Mouse (Mus musculus): ENCODE results near the gene Cd9. TPM values are rescaled to one million over a fixed set of nuclear protein-coding genes. Genes with fewer than 3 reads are reported as not detected.

Gene Cd9
- polyA plus RNA-seq, 1 experiment = 164 TPM

DNA sequence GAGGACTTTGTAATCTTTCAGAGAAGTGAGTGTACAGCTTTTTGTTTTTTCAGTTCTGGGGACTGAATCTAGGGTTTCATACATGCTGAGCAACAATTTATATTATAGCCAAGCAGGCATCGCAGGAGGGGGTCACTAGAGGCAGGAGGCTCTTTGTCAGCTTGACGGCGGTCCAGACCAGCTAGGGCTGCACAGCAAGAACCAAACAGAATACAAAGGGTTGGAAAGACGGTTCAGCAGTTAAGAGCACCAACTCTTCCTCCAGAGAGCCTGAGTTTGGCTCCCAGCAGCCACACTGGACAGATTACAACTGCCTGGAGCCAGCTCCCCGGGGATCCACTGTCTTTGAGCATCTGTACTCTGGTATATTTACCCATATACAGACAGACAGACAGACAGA is 40.3 kb downstream of the Cd9 start:
- WGBS = 78% methylated on average over 5 of the region's 5 CpGs
- DNase-seq (ENCODE audit: low read depth, low spot score) = no peak

DNA sequence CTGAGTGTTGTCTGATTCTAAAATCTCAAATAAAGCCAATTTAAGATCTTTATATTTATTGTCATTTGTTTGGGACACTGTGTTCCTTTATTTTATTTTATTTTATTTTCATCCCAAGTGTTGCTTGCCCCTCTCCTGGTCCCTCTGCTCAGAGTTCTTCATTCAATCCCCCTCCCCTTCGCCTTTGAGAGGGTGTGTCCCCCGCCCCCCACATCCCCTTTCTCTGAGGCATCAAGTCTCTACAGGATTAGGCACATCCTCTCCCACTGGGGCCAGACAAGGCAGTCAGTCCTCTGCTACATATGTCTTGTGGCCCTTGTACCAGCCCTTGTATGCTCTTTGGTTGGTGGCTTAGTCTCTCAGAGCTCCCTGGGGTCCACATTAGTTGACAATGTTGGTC is 46.9 kb downstream of the Cd9 start:
- no peak for DNase-seq (ENCODE audit: low read depth, low spot score)
- WGBS = 100% methylated on average over 2 of the region's 2 CpGs

DNA sequence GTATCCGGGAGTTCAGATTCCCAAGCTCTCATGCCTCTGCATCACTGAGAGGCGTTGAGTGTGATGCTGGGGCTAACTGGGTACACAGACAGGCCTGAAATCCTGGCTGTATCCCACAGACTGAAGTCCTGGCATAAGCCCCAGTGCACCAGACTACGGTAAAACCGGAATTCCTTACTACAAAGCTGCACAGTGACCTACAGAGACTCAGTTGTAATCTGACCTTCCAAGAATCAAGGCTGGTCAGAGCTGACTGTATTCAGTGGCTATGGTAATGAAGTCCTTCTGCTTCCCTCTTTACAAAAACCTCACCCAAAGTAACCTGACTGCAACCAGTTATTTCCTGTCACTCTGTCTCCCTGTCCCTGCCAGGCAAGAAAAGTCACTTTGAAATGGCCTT is 47.4 kb downstream of the Cd9 start:
- 74% methylated on average over 4 of the region's 4 CpGs for WGBS
- no peak for DNase-seq (ENCODE audit: low read depth, low spot score)

DNA sequence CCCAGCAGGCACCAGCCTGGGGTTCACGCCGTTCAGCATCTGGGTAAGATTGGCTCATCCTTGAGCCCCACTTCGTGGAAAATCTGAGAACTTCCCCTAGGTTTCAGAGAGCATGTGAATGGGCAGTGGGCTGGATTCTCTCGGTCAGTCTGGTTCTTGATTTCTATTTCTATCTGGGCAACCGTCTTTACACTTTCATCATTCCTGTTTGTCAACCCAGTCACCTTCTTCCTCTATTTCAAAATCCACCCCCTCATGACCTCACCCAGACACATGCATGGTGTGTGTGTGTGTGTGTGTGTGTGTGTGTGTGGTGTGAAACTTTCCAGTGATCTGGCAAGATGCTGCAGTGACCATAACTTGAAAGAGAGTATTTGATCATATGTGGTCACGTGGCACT is 49.2 kb downstream of the Cd9 start:
- WGBS = 85% methylated on average over 6 of the region's 6 CpGs
- no peak for DNase-seq (ENCODE audit: low read depth, low spot score)

DNA sequence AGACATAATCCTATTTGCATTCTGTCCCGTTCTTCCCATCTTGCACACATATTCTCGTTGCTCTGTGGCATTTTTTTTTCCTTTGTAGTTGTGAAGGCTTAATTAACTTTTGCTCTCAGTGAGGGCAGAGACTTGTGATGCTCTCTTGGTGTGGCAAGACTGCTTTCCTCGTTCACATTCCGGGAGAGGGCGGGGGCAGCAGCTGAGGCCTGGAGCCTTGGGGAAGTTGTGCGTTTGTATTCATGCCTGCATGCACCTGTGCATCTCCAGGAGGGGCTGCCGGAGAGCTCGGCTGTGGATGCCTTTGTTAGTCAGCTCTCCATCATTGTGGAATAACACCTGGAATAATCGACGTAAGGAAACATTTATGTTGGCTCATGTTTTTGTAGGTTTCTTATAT is 52.0 kb downstream of the Cd9 start:
- DNase-seq (ENCODE audit: low read depth, low spot score) = no peak
- 40% methylated on average over 10 of the region's 10 CpGs for WGBS

DNA sequence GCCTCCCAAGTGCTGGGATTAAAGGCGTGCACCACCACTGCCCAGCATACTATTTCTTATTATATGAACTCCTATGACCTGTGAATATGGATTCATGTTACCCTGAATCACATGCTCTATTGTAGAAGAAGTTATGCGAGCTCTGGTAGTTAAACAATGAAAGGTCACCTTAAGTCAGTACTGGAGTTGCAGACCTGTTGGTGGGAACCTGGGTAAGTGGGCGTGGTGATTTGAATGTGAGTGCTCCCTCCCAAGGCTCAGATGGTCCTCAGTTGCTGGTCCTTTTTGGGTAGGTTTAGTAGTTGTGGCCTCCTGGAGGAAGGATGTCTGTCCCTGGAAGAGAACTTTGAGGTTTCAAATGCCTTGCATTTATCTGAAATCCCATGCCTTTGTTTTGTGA is 57.8 kb downstream of the Cd9 start:
- 86% methylated on average over 3 of the region's 3 CpGs for WGBS
- DNase-seq (ENCODE audit: low read depth, low spot score) = no peak

DNA sequence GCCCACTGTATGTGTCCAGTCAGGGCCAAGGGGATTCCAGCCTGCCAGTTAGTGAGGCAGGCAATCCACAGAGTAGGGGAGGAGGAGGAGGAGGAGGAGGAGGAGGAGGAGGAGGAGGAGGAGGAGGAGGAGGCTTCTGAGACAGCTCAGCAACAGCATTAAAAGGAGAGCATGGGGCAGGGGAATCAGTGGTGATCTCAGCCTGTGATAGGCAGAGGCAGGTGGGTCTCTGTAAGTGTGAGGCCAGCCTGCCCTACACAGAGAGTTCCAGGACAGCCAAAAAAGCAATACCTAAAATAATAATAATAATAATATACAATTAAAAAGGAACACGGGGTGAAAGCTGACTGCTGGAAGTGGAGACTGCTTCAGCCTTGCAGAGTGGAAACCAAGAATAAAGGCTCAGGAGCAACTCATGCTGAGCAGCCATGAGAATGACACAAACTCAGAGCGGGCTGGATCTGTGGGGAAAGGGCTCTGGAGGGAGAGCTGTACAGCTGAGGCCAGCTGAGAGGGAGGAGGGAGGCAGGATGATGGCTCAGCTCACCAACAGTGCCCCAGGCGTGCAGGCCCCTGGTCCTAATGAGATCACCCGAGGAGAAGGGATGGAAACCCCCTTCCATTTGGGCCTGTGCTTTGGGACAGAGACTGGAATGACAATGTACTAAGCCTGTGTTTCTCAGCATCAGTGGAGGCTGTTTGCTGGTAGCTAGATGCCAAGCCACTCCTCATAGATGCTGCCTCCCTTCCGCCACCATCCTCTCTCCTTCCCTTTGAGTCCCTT is 59.7 kb downstream of the Cd9 start:
- 82% methylated on average over 5 of the region's 5 CpGs for WGBS
- no peak for DNase-seq (ENCODE audit: low read depth, low spot score)

DNA sequence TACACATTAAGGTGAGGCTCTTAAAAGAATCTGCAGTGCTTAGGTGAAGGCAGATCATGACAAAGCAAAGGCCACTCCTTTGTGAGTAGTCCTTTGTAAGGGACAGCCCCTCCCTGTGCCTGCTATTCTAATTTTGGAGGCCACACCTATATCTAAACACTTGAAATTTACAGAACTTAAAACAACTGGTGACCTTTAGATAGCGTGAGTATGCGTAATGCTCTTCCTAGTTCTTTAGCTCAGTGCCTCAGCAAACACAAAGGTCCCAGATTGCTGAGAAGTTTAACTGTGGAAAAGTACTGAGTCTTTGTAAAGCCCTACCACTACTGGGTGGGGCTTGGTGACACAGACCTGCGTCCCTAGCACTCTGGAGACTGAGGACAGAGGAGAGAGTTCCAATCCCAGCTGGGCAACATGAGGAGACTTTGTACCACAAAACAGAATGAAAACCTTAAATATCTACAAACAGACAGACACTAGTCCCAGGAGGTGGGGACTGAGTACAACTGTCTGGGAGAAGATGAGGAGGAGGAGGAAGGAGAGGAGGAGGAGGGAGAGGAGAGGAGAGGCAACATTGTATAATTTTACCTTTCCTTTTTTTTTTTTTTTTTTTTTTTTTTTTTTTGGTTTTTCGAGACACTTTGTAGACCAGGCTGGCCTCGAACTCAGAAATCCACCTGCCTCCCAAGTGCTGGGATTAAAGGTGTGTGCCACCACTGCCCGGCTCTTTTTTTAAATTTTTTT is 60.7 kb downstream of the Cd9 start:
- peak; percentile 82 for DNase-seq (ENCODE audit: low read depth, low spot score)
- WGBS = 45% methylated on average over 6 of the region's 6 CpGs

DNA sequence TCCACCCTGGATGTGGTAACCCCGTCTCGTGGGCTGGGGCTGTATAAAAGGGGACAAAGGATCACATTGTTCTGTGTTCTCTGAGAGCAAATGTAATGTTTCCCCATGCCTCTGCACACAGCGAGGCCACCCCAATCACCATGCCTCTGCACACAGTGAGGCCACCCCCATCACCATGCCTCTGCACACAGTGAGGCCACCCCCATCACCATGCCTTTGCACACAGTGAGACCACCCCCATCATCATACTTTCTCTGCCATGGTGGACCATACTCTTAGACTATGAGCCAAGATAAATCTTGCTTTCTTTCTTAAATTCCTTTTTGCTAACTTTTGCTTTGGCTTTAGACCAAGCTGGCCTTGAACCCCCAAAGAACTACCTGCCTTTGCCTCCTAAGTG is 61.3 kb downstream of the Cd9 start:
- WGBS = 24% methylated on average over 3 of the region's 3 CpGs
- DNase-seq (ENCODE audit: low read depth, low spot score) = no peak

DNA sequence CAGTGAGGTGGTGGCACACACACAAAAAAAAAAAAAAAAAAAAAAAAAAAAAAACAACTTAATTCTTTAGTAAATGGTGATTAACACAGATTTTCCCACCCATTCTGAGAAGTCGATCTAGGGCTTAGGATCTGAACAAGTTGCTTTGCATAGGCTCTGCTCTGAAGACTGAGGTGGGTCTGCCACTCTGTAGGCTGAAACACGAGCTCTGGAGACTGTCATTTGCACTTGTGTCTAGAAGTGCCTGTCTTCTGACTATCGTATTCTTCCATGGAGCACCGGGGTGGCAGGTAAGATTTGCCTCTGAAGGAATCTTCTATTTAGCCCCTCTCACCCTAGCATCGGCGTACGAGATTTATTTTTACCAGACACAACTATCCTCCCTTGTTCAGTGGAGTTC is 62.1 kb downstream of the Cd9 start:
- DNase-seq (ENCODE audit: low read depth, low spot score) = no peak
- WGBS = 93% methylated on average over 7 of the region's 7 CpGs

DNA sequence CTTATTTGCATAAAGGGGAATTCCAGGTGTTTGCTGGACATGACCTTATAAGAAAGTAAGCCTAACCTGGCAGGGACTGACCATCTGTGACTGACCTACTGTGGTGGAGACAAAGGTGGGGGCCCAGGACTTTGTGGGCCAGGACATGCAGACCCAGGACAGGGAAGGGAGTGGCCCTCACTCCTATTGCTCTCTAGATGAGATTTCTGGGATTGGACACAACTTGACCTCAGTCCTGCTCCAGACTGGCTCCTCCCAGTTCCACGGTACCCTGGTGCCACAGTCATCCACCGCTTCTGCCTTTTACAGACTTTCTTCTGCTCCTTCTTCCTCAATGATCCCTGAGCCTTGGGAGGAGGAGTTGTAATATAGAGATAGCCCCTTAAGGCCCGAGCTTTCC is 63.6 kb downstream of the Cd9 start:
- no peak for DNase-seq (ENCODE audit: low read depth, low spot score)
- 71% methylated on average over 3 of the region's 3 CpGs for WGBS

DNA sequence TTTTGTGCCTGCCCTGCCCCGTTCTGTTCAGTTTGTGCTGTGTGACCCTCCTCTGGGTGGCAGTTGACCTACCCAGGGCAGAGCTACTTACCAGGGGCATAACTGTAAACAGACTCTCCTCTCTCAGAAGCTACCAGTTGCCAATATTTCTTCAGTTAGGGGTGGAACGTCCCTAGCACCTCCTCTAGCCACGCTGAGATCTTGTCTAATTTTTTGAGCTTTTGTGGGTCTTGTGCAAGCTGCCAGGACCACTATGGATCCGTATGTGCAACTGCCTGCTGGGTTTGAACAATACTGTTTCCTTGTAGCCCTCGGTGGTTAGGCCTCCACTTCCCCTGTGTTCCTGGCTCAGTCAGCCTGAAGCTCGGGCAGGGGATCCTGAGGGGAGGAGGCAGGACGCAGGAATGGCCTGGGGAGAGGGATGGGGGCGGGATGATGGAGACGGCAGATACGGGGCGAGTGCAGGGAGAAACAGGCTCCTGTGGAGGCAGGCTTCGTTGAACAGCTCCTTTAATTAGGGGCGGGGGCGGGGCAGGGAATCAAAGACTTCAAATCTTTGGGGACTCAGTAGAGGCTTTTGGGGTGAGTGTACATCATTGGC is 64.1 kb downstream of the Cd9 start:
- no peak for DNase-seq (ENCODE audit: low read depth, low spot score)
- WGBS = 62% methylated on average over 14 of the region's 14 CpGs

DNA sequence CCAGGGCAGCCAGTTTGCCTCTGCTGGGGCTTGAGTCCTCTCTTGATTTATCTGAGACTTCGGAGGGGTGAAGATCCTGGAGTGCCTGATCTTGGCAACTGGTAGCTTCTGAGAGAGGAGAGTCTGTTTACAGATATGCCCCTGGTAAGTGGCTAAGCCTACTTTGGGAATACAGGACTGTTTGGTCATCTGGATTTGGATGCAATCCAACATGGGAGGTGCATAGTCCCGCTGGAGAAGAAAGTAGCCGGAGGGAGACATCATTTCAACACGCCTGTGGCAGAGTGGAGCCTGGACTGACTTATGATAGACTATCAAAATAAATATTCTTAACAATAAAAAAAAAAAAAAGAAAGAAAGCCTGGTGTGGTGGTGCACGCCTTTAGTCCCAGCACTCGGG is 64.8 kb downstream of the Cd9 start:
- WGBS = 43% methylated on average over 6 of the region's 6 CpGs
- DNase-seq (ENCODE audit: low read depth, low spot score) = no peak

DNA sequence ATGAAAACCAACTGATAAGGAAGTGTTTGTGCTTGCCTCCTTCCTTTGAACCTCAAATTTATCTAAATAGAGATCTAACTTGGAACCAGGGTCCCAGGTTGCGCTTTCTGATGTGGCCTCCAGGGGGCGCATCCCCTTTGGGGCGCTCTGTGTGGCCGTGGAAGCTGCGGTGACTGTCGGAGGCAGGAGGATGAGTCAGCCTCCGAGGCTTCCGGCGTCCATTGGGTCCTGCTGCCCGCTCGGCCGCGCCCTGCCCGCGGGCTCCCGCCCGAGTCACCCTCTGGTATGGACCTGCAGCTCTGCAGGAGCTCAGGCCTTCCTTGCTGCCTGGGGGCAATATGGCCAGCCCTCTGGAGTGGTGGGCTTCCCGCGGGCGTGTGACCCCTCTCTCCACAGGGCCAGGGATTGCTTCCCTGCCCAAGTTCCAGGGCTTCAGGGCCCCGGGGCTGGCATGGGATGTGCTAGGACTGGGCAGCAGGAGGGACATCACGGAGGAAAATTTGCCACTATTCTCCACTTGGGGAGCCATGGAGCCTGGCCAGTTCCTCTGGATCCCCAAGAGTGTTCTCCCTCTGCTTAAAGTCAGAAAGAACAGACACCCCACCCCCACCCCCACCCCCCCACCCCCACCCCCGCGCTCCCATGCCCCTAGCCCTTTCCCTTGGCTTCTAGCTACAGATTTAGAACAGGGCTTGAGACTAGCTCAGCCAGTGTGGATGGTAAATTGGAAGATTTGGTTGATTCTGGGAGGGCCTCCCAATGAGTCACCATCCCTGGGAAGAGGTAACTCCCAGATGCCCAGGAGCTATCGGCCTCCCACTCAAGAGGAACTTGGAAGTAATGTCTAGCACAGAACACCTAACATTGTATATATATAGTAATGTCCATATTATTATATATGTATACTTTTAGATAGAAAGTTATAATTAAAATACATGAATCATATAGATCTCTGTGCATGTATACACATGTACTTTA is 67.9 kb downstream of the Cd9 start:
- no peak for DNase-seq (ENCODE audit: low read depth, low spot score)
- under 1% methylated on average over 25 of the region's 25 CpGs for WGBS

DNA sequence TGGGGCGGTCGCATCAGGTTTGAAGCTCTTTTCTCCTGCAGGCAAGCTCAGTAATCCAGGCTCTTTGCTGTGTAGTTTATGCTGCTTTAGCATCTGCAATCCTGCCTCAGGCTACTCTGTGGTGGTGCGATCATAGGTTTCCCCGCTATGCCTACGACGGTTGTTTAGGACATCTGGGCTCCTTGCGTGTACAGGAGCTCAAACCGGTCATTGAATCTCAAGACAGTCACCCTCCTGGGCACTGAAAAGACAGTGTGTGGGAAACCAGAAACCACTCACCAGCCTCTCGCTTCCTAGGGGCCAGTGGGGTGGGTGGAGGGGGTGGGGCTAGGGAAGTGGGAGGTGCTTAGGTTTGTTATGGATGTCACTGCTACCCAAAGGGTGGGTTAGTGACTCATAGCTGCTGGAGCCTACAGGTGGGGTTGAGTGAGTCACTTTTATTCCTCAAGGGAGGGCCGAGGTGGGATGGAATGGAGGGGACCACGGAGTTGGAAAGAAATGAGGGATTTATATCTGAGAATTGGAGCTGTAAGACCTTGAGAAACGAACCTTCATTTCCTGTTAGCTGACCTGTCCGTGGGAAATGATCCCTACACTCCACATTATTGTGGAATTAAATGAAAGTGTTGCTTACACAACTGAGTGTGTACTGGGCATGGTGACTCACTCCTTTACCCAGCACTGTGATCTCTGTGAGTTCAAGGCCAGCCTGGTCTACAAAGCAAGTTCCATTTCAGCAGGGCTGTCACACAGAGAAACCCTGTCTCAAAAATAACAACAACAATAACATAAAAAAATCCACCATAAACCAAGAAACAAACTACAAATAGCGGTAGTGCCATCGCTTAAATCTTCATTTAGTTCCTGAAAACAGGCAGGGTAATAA is 69.1 kb downstream of the Cd9 start:
- no peak for DNase-seq (ENCODE audit: low read depth, low spot score)
- 56% methylated on average over 15 of the region's 15 CpGs for WGBS

DNA sequence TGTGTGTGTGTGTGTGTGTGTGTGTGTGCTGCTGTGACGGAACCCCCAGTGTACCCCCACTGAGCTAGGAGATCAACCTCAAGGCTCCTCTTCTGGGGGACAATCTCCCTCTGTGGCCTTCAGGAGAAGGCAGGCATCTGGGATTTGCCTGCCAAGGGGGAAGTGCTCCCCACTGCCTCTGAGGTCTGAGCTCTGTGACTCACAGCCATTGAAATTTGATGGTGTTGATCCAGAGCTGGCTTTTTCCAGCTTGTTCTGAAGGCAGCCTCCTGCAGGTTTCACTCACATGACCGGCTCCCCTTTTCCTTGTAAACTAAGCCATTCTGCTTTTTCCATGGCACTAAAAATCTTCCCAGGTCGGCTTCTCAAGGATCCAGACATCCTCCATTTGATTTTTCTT is 70.4 kb downstream of the Cd9 start:
- DNase-seq (ENCODE audit: low read depth, low spot score) = no peak
- 11% methylated on average over 3 of the region's 3 CpGs for WGBS

DNA sequence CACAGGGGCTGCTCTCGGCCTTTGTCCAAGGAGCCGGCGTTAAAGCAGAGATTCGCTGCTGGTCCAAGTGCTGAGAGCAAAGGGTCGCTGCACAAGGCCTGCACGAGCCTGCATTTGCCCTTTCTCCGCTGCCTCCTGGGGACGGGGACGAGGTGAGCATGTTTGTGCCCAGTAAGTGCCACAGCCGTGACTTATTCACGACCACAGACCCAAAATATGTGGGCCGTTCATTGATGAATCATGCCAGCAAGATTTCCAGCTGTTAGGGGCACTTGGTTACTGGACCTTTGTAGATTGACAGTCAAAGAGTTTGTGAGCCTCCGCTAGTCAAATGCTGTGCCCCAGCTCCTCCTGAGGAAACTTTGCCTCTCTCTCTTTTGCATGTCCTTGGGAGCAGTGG is 71.1 kb downstream of the Cd9 start:
- no peak for DNase-seq (ENCODE audit: low read depth, low spot score)
- 47% methylated on average over 13 of the region's 13 CpGs for WGBS

DNA sequence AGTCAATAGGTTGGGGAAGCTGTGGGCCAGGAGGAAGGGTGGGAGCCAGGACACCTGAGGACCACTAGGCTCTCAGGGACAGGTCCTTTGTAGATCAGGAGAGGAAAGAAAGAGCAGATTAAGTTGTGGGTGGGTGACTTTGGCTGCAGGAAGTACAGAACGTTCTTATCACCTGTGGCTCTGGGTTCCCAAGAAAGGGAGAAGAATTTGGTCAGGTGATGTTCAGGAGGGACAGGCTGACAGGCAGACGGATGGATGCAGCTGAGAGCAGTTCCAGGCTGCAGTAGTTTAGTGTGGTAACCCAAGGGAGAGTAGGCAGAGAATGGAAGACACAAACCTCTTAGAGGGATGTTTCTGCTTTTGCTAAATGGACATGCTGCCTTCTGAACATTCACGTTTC is 71.5 kb downstream of the Cd9 start:
- 20% methylated on average over 3 of the region's 3 CpGs for WGBS
- DNase-seq (ENCODE audit: low read depth, low spot score) = no peak

All from large intestine, adult 2 months (tissue).